Mouse (Mus musculus) gastrocnemius, adult 18-20 months (tissue): Measurements from ENCODE around the gene Cd164. TPM values are rescaled to one million over a fixed set of nuclear protein-coding genes. Genes with fewer than 3 reads are reported as not detected.

Source experiments
- DNase-seq: peaks from one replicate; pipeline ENCODE4 v3.0.0; 2021; ENCODE audit warnings: low spot score
- total RNA-seq, 2 experiments: library from RNA; stranded (reverse); gene quantifications; 2 replicates each; pipeline ENCODE4 v1.2.3; 2021

Cd164 gene
- total RNA-seq, 2 experiments from 2014 or later = 145 to 153 TPM

GRCm38 (mm10) chr10:41491111-41491510 is 28.1 kb upstream of the Cd164 start:
- no peak for DNase-seq

- DNase-seq = peak; percentile 72
These were observed 18.3 kb upstream of the Cd164 start for GRCm38 (mm10) chr10:41500941-41501340.

- DNase-seq = no peak
These were observed 14.2 kb upstream of the Cd164 start for GRCm38 (mm10) chr10:41504996-41505395.

GRCm38 (mm10) chr10:41505446-41505845 is 13.8 kb upstream of the Cd164 start:
- DNase-seq = peak; percentile 79

DNA sequence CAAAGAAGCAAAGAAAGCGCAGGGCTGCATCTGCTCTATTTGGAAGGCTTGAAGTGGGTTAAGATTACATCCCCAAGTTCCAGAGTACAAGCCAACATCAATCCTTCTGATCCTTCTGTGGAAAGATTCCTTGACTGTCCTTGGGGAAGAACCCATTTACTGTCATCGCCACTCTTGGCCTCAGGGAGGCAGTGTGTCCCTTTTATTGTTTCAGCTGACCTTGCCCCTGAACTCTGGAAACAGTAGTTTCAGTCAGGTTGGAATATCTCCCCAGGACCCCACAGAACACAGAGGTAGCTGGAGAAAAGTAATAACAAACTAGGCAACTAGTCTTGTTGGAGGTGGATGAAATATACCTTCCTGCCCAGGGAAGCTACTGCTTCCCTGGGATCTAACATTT is 10.1 kb upstream of the Cd164 start:
- no peak for DNase-seq

DNA sequence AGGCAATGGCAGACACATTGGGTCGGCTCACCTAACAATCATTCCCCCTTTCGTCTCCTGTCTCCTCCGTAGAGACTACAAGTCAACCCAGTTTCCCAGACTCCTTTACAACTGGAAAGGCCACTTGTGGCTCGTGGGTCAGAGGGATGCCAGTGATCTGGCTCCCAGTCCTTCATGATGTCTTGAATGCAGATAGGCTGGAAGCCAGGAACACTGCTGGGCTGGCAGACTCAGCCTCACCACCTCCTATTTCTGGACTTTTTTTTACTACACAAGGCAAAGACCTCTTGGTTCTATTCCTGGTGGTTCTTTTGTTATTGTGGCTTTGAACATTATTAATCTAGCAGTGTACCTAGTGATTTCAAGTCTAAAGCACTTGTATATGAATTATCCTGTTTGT is 4.9 kb upstream of the Cd164 start:
- no peak for DNase-seq

DNA sequence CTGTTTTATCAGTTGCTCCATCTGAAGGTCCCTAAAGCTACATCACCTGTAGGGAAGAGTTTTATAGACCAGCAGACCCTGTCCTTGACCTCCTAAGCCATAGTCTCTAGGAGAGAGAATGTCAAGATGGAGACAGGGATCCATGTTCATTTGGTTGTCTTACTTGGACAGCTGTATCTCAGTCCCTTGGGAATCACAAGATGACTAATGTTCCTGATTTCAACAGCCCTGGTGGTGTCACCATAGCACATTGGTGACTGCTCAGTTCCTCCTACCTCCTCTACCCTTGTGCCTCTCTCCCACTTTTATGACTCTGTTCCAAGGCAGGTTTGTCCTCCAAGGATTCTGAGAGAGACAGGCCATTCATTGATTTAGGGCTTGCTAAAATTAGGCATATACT is 4.3 kb upstream of the Cd164 start:
- no peak for DNase-seq

DNA sequence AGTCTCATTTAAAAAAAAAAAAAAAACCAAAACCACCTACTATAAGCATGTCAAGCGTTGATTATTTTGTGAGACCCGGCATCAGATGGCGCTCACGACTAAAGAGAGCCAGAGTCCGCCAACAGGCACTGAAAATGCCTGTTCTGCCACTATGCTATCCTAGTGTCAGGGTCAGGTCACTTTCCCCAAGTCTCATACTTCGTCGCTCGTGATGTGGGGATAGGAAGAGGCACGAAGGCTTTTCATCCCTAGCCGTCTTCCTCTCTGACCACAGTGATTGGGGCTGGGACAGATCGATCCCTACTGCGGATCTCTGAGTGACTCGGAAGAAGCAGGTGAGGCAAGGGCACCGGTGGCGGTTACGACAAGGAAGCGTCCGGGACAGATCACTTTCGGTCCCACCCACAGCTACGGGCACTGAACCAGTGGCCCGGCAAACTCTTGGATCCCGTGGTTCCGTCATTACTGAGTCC is 670 bp upstream of the Cd164 start:
- peak; percentile 79 for DNase-seq

DNA sequence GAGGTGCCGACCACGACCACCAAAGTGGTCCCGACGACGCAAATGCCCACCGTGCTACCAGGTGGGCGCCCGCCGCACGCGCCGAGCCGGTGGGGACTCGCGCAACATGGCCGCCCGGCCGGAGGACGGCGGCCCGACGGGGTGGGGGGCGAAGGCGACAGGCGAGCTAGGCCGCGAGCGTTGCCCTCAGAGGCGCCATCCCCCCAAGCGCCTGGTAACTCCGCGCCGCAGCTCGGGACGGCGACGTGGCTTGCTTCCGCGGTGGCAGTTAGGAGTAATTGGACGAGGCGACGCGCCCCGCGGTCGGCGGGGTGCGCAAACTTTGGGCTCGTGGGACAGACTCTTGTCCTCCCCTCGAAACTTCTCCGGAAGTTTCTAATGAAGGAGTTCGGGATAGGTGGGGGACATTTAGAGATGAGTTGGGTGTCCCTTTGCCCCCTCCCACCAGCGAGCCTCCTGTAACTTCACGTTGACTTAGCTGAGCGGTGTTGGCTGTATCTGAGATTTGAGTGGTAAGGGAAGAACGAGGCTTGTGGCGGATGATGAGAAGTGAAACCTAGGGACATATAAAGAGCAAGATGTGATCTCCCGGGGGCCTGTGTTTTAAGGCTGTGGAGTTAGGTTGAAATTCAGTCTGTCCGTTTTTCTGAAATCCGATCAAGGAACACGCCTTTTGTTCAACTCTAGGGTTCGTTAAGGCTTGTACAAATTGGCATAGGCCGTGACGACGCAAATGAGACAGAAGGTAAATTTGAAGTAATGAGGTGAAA is 611 bp downstream of the Cd164 start:
- peak; percentile 57 for DNase-seq

GRCm38 (mm10) chr10:41520410-41520673 is 1.1 kb downstream of the Cd164 start:
- no peak for DNase-seq

GRCm38 (mm10) chr10:41523386-41523785 is 4.2 kb downstream of the Cd164 start:
- DNase-seq = no peak

GRCm38 (mm10) chr10:41525696-41526095 is 6.5 kb downstream of the Cd164 start:
- no peak for DNase-seq

- DNase-seq = no peak
These were observed 10.8 kb downstream of the Cd164 start for GRCm38 (mm10) chr10:41529972-41530371.

GRCm38 (mm10) chr10:41535991-41536390 is 16.8 kb downstream of the Cd164 start:
- no peak for DNase-seq

GRCm38 (mm10) chr10:41536714-41537113 is 17.5 kb downstream of the Cd164 start:
- no peak for DNase-seq

DNA sequence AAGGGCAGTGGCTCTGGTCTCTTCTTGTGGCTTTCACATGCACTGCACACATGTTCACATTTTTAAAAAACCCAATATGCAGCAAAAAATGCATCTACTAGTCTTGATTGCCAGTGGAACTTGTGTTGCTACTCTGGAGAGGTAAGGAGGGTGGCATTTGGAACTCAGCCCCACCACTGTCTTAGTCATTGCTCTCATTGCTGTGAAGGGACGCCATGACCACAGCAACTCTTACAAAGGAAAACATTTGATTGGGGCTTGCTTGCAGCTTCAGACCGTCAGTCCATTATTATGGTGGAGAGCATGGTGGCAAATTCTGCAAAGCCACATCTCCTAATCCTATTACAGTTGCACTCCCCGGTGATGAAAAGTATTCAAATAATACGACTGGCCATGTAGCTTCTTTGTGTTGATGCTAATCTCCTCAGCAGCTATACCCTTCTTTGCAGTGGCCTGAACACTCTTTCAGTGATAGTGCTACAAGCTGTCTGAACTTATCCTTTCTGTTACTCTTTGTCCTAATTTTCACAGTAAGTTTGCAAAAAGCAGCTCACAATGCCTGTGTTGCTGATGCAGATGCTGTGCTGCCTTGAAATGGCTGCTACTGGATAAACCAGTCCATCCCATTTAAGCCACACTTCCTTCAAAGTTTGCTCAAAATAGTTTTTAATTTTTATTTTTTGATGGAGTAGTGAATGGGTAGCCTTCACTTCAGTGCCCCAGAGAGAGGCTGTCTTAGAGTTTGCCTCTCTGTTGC is 18.2 kb downstream of the Cd164 start:
- DNase-seq = no peak

GRCm38 (mm10) chr10:41537983-41538330 is 18.7 kb downstream of the Cd164 start:
- DNase-seq = no peak

- no peak for DNase-seq
These were observed 19.8 kb downstream of the Cd164 start for GRCm38 (mm10) chr10:41538986-41539385.

DNA sequence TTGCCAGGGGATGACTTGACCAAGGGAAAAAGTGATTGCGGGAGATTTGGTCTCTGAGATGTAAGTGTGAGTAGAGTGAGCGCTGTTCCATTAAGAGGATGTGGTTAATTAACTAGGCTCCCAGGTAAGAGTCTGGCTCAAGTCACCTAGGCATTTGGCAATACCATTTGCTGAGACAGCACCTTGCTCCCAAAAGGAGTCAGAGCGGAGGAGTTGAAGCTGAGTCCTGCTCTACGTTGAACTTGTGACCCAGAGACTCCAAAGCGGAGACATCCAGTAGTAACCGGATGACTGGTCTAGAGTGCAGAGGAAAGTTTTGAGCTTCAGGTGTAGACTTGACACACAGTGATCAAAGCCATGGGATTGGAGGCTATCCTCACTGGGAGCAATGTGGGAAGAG is 22.8 kb downstream of the Cd164 start:
- no peak for DNase-seq

DNA sequence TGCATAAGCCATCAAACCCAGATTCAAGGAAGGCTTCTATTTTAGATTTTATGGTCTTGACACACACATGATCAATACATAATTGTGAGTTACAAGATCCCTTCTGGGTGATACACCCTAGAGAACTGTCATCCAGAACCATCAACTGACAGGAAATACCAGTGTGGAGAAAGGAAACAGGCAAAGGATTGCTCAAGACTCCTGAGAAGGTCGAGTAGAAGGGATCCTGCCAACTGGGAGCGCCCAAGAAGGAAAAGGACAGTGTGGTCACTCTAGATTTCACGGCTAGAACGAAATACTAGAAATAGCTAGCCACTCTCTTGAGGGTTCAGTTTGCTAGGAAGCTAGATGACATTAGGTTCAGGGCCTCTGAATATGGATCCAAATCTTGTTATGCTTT is 24.2 kb downstream of the Cd164 start:
- DNase-seq = no peak

- no peak for DNase-seq
These were observed 24.6 kb downstream of the Cd164 start for GRCm38 (mm10) chr10:41543844-41544243.

- no peak for DNase-seq
These were observed 25.4 kb downstream of the Cd164 start for GRCm38 (mm10) chr10:41544481-41545190.
